Mouse (Mus musculus) Patski (cell line): ENCODE data around the gene Midn. TPM values are rescaled to one million over a fixed set of nuclear protein-coding genes. Genes with fewer than 3 reads are reported as not detected.

Experiments used
- ATAC-seq: fragments of 100-300 bp; one replicate; pipeline ENCODE4 v1.8.0; 2021
- CTCF ChIA-PET: fragments of 350-600 bp; sonication (Branson Sonifier 250); formaldehyde crosslinking; loops from one replicate; lab custom pipeline; 2022; ENCODE audit warnings: inconsistent platforms; lab: Charles Lee
- POLR2A ChIA-PET: fragments of 350-600 bp; sonication (Branson Sonifier 250); formaldehyde crosslinking; loops from one replicate; lab custom pipeline; 2022; ENCODE audit warnings: antibody characterized with exemption, inconsistent platforms; lab: Charles Lee
- DNase-seq: peaks from one replicate; pipeline ENCODE4 v3.0.0-alpha.2; 2011; ENCODE audit warnings: low read depth, low spot score
- H3K27me3 ChIP-seq: fragments of 371-371 bp; one replicate; pipeline ENCODE4 v1.5.1; 2021
- CTCF ChIP-seq: fragments of 100-300 bp; IDR thresholded peaks from one replicate; pipeline ENCODE4 v1.5.1; 2021
- in situ Hi-C: fragments of 300-500 bp; cut with MboI; formaldehyde crosslinking; loops from 3 replicates; pipeline ENCODE4 v1.11.1; 2018; ENCODE audit warnings: low pct_unique_long_range_greater_than_20kb, mixed read lengths
- polyA plus RNA-seq: library from polyadenylated mRNA; unstranded; gene quantifications from one replicate; pipeline ENCODE4 v1.2.3, GENCODE M21; 2021

Midn gene
- polyA plus RNA-seq, 1 experiment from 2014 or later = 116 TPM

DNA sequence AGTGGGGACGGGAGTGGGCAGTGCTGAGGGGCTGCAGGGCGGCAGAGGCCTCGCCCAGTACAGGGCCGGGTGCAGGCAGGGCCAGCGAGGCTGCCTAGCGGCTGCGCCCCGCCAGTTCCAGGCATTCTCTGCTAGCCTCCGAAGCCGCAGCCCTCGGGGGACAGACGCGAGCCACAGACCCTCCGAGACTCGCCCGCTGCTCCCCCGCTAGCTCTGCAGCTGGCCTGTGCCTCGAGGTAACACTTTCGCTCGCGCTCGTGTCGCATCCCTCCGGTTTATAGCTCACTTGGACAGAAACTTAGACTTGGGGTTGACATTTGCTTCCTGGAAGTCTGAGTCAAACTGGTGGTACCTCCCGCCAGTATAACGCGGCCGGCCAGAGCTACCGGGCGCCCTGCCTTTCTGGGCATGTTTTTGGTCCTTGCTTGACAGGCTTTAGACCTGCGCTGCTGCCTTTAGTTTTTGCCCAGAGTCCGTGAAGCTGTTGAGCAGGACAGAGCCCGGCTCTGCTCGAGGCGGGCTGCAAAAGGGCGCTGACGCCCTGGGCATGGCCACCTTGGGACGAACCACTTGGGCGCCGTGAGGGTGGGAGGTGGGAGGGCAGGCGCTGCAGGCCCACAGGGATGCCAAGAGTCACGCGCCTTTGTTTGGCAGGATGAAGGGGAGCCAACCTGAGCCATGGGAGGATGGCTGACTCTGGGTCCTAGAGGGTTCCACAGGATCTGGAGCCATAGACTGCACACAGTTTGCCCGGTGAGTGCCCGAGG is 23.9 kb downstream of the Midn start:
- H3K27me3 ChIP-seq = no peaks in the 10 kb centered on the region
- in situ Hi-C loops = no loop called here
- CTCF ChIA-PET = no interaction called here
- TF ChIP-seq CTCF = no peak
- POLR2A ChIA-PET = no interaction called here
- ATAC-seq (no peak), DNase-seq (no peak)

DNA sequence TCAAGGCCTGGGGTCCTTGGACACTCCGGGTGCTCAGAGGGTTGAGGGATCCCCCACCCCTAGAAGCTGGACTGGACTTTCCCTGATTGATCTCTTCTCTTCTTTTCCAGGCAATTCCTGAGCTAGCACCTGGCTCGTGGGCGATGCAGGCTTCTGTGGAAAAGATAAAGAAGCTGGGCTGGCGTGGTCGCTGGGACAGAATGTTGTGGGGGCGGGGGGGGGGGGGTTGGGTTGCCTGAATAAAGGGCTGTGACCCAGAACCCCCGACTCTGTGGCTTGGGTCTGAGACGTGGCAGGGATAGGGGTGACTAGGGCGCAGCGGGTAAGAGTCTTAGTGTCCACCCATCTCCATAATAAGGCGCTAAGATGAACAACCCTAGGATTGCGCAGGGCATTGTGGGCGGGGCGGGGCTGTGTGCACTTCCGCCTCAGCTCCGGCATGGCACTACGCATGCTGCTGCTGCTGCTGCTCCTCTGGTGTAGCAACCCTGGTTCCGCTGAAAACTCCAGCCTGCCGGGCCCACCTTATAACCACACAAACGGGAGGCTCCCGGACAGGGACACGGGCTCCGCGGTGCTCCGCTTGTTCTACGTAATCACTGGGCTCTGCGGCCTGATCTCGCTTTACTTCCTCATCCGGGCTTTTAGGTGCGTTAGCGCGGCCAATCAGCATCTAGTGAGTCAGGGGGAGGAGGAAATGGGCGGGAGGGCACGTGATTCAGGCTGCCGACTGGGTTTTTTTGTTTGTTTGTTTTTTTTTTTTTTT is 24.6 kb downstream of the Midn start, which contains the start of gene 1600002K03Rik:
1600002K03Rik (plus strand) TSS at position 418 of the 766 bp plus-strand sequence.
- no peaks in the 10 kb centered on the region for H3K27me3 ChIP-seq
- no peak for ATAC-seq
- in situ Hi-C loops = no loop called here
- DNase-seq = no peak
- no peak for TF ChIP-seq CTCF
- CTCF ChIA-PET = no interaction called here
- POLR2A ChIA-PET = no interaction called here

DNA sequence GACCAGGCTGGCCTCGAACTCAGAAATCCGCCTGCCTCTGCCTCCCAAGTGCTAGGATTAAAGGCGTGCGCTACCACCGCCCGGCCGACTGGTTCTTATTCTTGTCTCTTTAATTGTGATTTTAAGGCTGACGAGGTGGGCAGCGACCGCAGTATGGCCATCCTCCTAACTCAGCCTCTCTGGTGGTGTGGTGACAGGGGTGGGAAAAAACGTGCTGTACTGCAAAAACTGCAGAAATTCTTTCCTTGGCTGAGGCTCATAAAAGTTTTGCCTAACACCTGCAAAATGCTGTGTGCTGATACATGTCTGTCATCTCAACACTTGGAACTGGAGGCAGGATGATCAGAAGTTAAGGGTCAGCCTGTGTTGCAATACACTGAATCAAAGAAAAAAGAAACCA is 25.3 kb downstream of the Midn start:
- CTCF ChIA-PET = no interaction called here
- POLR2A ChIA-PET = no interaction called here
- H3K27me3 ChIP-seq = no peaks in the 10 kb centered on the region
- ATAC-seq (no peak), DNase-seq (no peak)
- TF ChIP-seq CTCF = no peak
- in situ Hi-C loops = no loop called here

DNA sequence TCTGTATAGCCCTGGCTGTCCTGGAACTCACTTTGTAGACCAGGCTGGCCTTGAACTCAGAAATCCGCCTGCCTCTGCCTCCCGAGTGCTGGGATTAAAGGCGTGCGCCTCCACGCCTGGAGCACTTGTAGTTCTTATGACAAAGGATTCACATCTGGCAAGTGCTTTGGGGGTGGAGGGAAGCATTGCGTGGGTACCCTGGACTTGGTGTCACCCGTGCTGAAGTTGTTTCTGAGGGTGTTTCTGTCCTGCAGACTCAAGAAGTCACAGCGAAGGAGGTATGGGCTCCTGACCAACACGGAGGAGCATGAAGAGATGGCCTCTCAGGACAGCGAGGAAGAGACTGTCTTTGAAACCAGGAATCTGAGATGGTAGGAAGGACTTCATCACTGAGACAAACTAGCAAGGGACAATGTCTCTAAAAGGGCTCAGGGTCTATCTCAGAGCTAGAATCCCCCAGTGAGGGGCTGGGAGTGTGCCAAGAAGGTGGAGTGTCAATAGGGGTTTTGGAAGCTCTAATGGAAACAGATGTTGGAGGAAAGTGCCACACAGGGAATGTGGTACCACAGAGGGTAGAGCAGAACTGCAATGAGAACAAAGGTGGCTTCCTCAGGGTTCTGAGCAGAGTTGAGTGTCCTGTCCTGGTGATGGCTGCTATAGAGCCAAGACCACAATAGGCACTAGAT is 26.0 kb downstream of the Midn start:
- CTCF ChIA-PET = interaction anchor here (1.1 to 3.7 kb wide), 3 partner anchors 34 to 75 kb away, joined by 6 to 28 read pairs (median 6); partner anchors contain the start of gene Ndufs7
- in situ Hi-C loops = no loop called here
- H3K27me3 ChIP-seq = no peaks in the 10 kb centered on the region
- TF ChIP-seq CTCF = no peak
- ATAC-seq = no peak
- POLR2A ChIA-PET = no interaction called here
- DNase-seq = no peak

DNA sequence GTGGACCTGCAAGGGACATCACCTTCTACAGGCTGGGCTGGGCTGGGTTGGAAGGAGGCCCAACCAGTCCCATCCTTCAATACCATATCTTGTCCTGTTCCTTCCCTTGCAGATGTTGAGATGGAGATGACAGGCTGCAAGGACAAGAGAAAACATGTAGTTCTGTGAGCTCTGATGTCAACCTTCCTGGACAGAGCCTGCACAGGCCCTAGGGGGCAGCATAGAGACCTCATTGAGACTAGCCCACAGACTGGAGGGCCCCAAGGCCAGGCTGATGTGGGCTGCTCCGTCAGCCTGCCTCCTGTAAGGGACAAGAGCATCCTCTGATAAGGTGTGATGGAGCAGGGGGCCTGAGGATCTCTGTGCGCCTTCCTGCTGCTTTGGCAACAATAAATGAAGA is 26.6 kb downstream of the Midn start:
- no peaks in the 10 kb centered on the region for H3K27me3 ChIP-seq
- in situ Hi-C loops = loop anchor here (5.0 kb wide), 1 partner anchor 73 kb away; the partner anchor contains the start of gene Ndufs7
- no peak for ATAC-seq
- CTCF ChIA-PET = interaction anchor here (1.1 to 3.7 kb wide), 8 partner anchors 23 to 74 kb away, joined by 3 to 28 read pairs (median 4); partner anchors contain the start of gene Ndufs7
- no peak for DNase-seq
- POLR2A ChIA-PET = no interaction called here
- TF ChIP-seq CTCF = no peak

DNA sequence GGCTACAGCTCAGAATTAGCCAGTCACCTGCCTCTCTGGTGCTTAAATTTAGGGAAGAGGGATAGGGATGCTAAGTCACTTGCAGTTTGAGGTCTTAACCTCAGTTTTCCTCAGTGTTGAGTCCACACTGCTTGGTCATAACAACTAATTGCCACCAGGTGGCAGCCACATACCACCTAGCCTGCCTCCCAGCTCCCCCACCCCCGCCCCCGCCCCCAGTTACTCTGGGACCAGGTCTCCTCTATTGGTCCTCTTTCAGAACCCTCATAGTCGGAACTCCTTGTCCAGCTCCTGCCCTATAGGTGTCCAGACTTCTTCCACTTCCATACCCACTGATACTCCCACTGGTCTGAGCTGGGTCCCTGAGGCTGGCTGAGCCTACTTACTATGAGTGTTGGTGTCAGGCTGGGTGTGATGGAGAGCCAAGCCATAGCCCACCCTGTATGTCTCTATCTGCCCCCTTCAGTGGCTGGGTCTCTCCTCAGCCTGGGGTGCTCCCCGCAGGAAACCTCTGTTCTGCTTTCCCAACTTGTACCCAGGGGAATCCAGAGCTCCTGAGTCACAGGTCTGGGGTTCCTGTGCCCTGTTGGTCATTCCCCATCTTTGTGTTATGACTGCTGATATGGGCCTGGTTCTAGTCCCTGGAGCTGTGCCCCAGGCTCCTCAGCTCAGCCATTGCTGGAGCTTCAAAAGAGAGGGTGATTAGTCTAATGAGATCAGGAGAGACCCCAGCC is 27.6 kb downstream of the Midn start:
- H3K27me3 ChIP-seq = no peaks in the 10 kb centered on the region
- ATAC-seq (no peak), DNase-seq (no peak)
- ChIA-PET POLR2A (interaction anchor here (1.2 kb wide), 2 partner anchors 16 to 69 kb away, joined by 4 to 5 read pairs; no protein-coding TSS in a partner anchor), CTCF (interaction anchor here (1.1 to 3.7 kb wide), 9 partner anchors 22 to 99 kb away, joined by 3 to 28 read pairs (median 4); partner anchors contain the start of gene Ndufs7)
- TF ChIP-seq CTCF = no peak
- in situ Hi-C loops = loop anchor here (5.0 kb wide), 1 partner anchor 72 kb away; the partner anchor contains the start of gene Ndufs7

DNA sequence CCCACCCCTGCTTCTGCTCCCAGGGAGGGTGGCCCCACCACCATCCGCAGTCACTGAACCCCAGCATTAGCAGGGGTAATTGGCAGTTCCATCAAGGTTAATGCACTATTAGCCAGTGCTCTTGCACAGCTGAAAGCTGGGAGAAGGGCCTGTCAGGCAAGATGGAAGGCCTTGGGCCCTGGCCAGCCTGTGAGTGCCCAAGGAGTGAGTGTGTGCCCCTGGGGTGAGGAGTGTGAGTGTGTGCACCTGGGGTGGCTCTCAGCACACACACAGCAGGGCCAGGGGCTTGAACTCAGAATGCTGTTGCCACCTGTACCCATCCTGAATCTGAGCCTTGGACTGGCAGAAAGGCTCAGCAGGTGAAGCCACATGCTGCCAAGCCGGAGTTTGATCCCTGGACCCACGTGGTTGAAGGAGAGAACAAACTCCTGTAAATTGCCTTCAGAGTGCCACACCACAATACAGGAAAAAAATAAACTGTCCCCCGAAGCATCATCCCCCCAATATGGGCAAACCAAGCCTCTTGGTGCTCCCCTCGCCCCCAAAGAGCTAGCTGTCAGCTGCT is 28.3 kb downstream of the Midn start:
- in situ Hi-C loops = loop anchor here (5.0 kb wide), 1 partner anchor 71 kb away; the partner anchor contains the start of gene Ndufs7
- CTCF ChIA-PET = interaction anchor here (1.1 to 3.7 kb wide), 6 partner anchors 22 to 99 kb away, joined by 3 to 28 read pairs (median 4); partner anchors contain the start of gene Ndufs7
- POLR2A ChIA-PET = interaction anchor here (0.6 to 1.2 kb wide), 3 partner anchors 15 to 70 kb away, joined by 3 to 5 read pairs (median 4); no protein-coding TSS in a partner anchor
- ATAC-seq (no peak), DNase-seq (no peak)
- H3K27me3 ChIP-seq = no peaks in the 10 kb centered on the region
- no peak for TF ChIP-seq CTCF

DNA sequence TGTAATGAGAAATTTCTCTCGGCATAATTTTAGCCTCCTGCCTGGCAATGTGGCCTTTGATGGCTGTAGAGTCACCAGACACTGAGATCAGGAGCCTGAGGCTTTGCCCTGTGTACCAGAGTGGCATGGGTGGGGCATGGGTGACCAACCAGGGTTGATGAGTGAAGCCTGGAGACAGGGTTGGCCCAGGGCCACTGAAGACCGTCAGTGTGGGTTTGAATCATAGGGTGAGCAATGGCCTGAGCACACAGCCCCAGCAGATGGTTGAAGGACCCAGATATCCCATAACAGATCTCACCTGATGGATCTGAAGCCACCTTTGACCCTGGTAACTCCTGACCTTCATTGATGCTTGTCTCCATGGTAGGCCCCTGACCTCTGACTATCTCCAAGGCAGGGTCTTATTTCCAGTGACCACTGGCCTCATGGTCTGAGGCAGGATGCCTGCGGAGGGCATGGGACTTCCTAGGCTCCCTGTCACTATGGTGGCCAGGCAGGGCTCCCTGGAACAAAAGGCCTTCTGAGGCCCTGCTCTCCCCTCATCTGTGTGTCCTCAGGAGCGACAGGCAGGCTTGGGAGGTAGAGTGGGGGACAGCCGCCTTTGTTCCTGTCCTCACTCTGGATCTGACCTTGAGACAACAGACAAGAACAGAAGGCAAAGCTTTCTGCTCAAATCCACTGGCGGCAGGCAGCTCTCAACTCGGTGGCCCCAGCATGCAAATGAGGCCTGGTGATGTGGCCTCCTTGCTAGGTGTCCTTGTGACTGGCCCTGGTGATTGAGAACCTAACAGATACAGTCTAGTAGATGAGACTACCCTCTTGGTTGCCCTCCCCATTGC is 29.6 kb downstream of the Midn start:
- DNase-seq = no peak
- POLR2A ChIA-PET = interaction anchor here (0.7 kb wide), 1 partner anchor 63 kb away, joined by 3 read pairs; no protein-coding TSS in a partner anchor
- H3K27me3 ChIP-seq = no peaks in the 10 kb centered on the region
- ATAC-seq = no peak
- in situ Hi-C loops = loop anchor here (5.0 kb wide), 1 partner anchor 70 kb away; the partner anchor contains the start of gene Ndufs7
- CTCF ChIA-PET = interaction anchor here (3.7 kb wide), 1 partner anchor 68 kb away, joined by 28 read pairs; no protein-coding TSS in a partner anchor
- no peak for TF ChIP-seq CTCF
